Mouse (Mus musculus) ES-E14 (cell line): Measurements from ENCODE around the gene Cdkn2aip.

Experiments used
- CHD2 ChIP-seq: IDR thresholded peaks from 2 replicates; pipeline ENCODE4 v1.6.1; 2014; ENCODE audit warnings: mild to moderate bottlenecking, low read depth, low read length, inconsistent platforms
- HCFC1 ChIP-seq: IDR thresholded peaks from 2 replicates; pipeline ENCODE4 v1.6.1; 2012; ENCODE audit warnings: low read length, inconsistent platforms, borderline replicate concordance; ENCODE audit not compliant: insufficient read depth
- ZNF384 ChIP-seq: IDR thresholded peaks from 2 replicates; pipeline ENCODE4 v1.6.1; 2012; ENCODE audit warnings: low read depth, low read length, inconsistent platforms

GRCm38 (mm10) chr8:47697696-47698095 is 16.0 kb downstream of the Cdkn2aip start:
- TF ChIP-seq CHD2 (no peak), ZNF384 (no peak), HCFC1 (no peak)
